Mouse (Mus musculus): ENCODE measurements at regions not wholly inside any gene's neighbourhood (a gene's known extent, or its start where the extent isn't known, plus 50 kb on each side); places are given as distances from the start of the nearest gene placed in this dataset.
A peak's percentile ranks its signal among the peaks of the same experiment; 100 is the strongest.

DNA sequence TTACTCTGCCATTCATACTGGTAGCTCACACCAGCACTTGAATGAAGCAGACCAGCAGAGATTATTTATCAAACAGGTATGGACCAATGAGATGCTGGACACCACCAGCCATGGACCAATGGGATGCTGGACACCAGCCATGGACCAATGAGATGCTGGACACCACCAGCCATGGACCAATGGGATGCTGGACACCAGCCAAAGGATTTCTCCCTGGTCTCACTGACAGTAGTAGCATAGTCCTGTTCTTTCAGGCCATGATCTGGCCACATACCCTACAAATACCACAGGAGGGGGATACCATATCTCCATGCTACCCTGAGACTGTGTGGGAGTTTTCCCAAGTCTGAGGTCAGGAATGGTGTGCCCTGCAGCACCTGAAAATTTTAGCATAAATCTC lies 98.0 kb upstream of the Mgmt start:
- Histone ChIP-seq H3K4me2 (replicated peaks; ENCODE audit: low read depth, low read length) (no peak overlapping the region), H3K9ac (replicated peaks; ENCODE audit: low read depth, low read length) (no peak overlapping the region), H3K4me3 (ENCODE audit: low read depth, low read length) (no peak overlapping the region), H3K36me3 (ENCODE audit: control insufficient read depth, insufficient read depth, low read length) (no peaks in the 10 kb centered on the region), H3K27ac (ENCODE audit: low read length) (no peak overlapping the region), H3K4me1 (ENCODE audit: control insufficient read depth, insufficient read depth, low read length) (peaks cover 21% of the 10 kb centered on the region; the same call in 1 of the 2 replicates), H3K27me3 (ENCODE audit: control insufficient read depth, insufficient read depth, low read length) (no peaks in the 10 kb centered on the region), H3K9me3 (ENCODE audit: control insufficient read depth, low read depth, low read length) (no peaks in the 10 kb centered on the region)
- ATAC-seq (ENCODE audit: insufficient number of reproducible peaks, insufficient read depth, low FRiP score, low read depth) = no peak

DNA sequence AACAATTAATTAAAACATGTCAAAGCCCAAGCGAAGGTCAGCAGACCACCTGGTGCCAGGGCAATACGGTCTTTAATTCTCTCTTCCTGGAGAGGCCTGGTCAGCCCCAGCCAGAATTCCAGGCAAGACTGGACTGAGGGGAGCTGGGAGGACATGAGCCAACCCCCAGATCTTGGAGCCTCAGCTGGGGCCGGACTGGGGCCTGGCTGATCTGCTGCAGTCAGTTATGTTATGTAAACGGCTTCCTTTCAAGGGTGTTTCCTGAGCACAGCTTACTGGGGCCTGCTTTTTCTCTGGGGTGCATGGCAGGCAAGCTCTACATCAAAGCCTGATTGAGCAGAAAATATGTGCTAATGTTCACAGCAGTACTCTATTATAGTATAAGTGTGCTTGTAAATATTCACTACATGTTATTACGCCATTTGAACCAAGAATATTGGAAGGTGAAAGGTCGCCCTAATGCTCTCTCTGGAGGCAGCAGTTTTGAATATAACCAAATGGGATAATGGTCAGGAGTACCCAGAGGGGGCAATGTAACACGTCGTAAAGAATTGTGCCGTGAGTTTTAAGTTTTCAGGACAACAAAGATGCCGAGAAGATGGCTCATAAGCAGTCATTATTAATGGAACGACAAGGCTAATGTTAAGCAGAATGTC lies 96.5 kb upstream of the Mgmt start:
- WGBS = 25% methylated on average over 11 of the region's 11 CpGs
- no peak overlapping the region for H3K4me2 ChIP-seq (replicated peaks; ENCODE audit: low read depth, low read length)
- H3K27ac ChIP-seq (ENCODE audit: low read length) = peak overlapping the region; percentile 66; the same call in 1 of the 2 replicates
- no peaks in the 10 kb centered on the region for H3K9me3 ChIP-seq (ENCODE audit: control insufficient read depth, low read depth, low read length)
- H3K9ac ChIP-seq (replicated peaks; ENCODE audit: low read depth, low read length) = no peak overlapping the region
- no peak overlapping the region for H3K4me3 ChIP-seq (ENCODE audit: low read depth, low read length)
- H3K4me1 ChIP-seq (ENCODE audit: control insufficient read depth, insufficient read depth, low read length) = peaks cover 13% of the 10 kb centered on the region; the same call in 1 of the 2 replicates
- H3K27me3 ChIP-seq (ENCODE audit: control insufficient read depth, insufficient read depth, low read length) = no peaks in the 10 kb centered on the region
- H3K36me3 ChIP-seq (ENCODE audit: control insufficient read depth, insufficient read depth, low read length) = no peaks in the 10 kb centered on the region
- ATAC-seq (ENCODE audit: insufficient number of reproducible peaks, insufficient read depth, low FRiP score, low read depth) = peak; percentile 75; the same call in 1 of the 2 replicates

DNA sequence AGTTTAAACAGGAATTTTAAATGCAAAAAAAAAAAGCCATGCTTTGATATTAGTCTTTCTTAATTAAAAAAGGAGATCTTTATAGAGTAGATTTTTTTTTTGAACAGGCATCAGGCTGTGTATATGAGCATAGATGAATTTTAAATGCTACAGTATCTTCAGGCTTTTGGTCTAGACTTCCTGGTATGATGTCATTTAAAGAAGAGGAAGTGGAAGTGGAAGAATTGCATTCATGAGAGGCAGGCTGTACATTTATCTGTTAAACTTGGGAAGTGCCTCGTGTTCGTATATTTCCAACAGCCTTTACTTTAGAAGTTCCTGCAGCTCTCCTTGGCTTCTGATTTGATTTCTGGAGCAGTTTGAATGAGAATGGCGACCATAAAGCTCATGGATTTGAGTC lies 95.8 kb upstream of the Mgmt start:
- WGBS = 71% methylated on average over 3 of the region's 3 CpGs
- no peak overlapping the region for H3K4me2 ChIP-seq (replicated peaks; ENCODE audit: low read depth, low read length)
- peaks cover 13% of the 10 kb centered on the region; the same call in 1 of the 2 replicates for H3K4me1 ChIP-seq (ENCODE audit: control insufficient read depth, insufficient read depth, low read length)
- no peak overlapping the region for H3K9ac ChIP-seq (replicated peaks; ENCODE audit: low read depth, low read length)
- no peaks in the 10 kb centered on the region for H3K9me3 ChIP-seq (ENCODE audit: control insufficient read depth, low read depth, low read length)
- H3K4me3 ChIP-seq (ENCODE audit: low read depth, low read length) = no peak overlapping the region
- no peak for ATAC-seq (ENCODE audit: insufficient number of reproducible peaks, insufficient read depth, low FRiP score, low read depth)
- H3K27ac ChIP-seq (ENCODE audit: low read length) = no peak overlapping the region
- no peaks in the 10 kb centered on the region for H3K36me3 ChIP-seq (ENCODE audit: control insufficient read depth, insufficient read depth, low read length)
- H3K27me3 ChIP-seq (ENCODE audit: control insufficient read depth, insufficient read depth, low read length) = no peaks in the 10 kb centered on the region

DNA sequence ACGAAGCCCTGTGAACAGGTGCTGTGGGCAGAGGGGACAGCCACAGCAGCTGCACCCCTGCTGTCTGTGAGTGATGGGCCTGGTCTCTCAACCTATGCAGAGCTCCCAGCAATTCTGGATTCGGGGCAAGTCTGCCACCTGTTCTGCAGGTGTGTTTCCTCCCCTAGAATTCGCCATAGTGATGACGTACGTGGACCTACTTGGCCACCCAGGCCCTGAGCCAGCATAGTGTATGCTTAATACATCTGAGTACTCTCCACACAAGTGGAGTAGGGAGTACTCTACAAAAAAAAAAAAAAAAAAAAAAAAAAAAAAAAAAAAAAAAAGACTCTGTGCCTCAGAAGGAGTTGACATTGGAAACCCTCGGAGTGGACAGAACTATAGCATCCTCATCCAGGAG lies 87.3 kb upstream of the Mgmt start:
- WGBS = 84% methylated on average over 6 of the region's 6 CpGs
- no peaks in the 10 kb centered on the region; the same call in 1 of the 2 replicates for H3K9me3 ChIP-seq (ENCODE audit: control insufficient read depth, low read depth, low read length)
- peaks cover 6% of the 10 kb centered on the region; the same call in 1 of the 2 replicates for H3K4me1 ChIP-seq (ENCODE audit: control insufficient read depth, insufficient read depth, low read length)
- no peaks in the 10 kb centered on the region for H3K36me3 ChIP-seq (ENCODE audit: control insufficient read depth, insufficient read depth, low read length)
- H3K9ac ChIP-seq (replicated peaks; ENCODE audit: low read depth, low read length) = no peak overlapping the region
- no peak overlapping the region for H3K27ac ChIP-seq (ENCODE audit: low read length)
- H3K27me3 ChIP-seq (ENCODE audit: control insufficient read depth, insufficient read depth, low read length) = no peaks in the 10 kb centered on the region
- H3K4me2 ChIP-seq (replicated peaks; ENCODE audit: low read depth, low read length) = no peak overlapping the region
- H3K4me3 ChIP-seq (ENCODE audit: low read depth, low read length) = no peak overlapping the region
- no peak for ATAC-seq (ENCODE audit: insufficient number of reproducible peaks, insufficient read depth, low FRiP score, low read depth)

DNA sequence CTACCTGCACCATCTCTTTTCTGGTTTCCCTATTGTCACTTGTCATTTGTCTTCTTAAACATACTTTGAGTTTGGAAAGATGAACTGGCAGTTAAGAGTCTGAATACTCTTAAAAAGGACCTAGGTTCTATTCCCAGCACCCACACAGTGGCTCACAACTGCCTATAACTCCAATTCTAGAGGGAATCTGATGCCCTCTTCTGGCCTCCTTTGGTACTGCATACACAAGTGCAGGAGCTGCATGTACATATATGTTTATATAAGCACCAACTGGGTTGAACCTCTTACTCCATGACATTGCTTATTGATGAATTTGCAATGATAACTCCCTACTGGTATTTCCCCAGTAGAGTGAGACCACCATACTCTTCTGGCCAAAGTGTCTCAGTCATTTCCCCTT lies 86.4 kb upstream of the Mgmt start:
- no peak overlapping the region for H3K9ac ChIP-seq (replicated peaks; ENCODE audit: low read depth, low read length)
- no peak overlapping the region for H3K4me2 ChIP-seq (replicated peaks; ENCODE audit: low read depth, low read length)
- H3K4me3 ChIP-seq (ENCODE audit: low read depth, low read length) = no peak overlapping the region
- no peaks in the 10 kb centered on the region; the same call in 1 of the 2 replicates for H3K9me3 ChIP-seq (ENCODE audit: control insufficient read depth, low read depth, low read length)
- peaks cover 6% of the 10 kb centered on the region; the same call in 1 of the 2 replicates for H3K4me1 ChIP-seq (ENCODE audit: control insufficient read depth, insufficient read depth, low read length)
- no peaks in the 10 kb centered on the region for H3K27me3 ChIP-seq (ENCODE audit: control insufficient read depth, insufficient read depth, low read length)
- ATAC-seq (ENCODE audit: insufficient number of reproducible peaks, insufficient read depth, low FRiP score, low read depth) = no peak
- H3K27ac ChIP-seq (ENCODE audit: low read length) = no peak overlapping the region
- H3K36me3 ChIP-seq (ENCODE audit: control insufficient read depth, insufficient read depth, low read length) = no peaks in the 10 kb centered on the region

DNA sequence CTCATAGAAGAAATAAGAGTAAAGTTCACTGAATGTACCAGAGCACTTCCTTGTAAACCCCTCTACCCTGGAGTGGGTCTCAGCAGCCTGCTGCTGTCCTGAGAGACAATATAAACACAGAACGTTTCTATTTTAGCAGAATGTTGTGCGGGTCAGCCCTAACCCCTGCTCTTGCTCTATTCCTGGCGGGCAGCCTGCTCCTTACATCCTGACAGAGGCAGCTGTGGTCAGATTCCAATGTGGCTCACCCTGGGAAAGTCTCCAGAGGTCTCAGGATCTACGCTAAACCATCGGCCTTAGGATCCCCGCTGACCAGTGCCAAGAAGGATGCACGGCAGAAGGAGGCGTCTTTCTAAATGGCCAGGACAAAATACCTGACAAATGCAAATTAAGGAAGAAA lies 84.8 kb upstream of the Mgmt start:
- Histone ChIP-seq H3K27me3 (ENCODE audit: control insufficient read depth, insufficient read depth, low read length) (no peaks in the 10 kb centered on the region), H3K4me2 (replicated peaks; ENCODE audit: low read depth, low read length) (no peak overlapping the region), H3K9ac (replicated peaks; ENCODE audit: low read depth, low read length) (no peak overlapping the region), H3K4me3 (ENCODE audit: low read depth, low read length) (no peak overlapping the region), H3K9me3 (ENCODE audit: control insufficient read depth, low read depth, low read length) (no peaks in the 10 kb centered on the region; the same call in 1 of the 2 replicates), H3K27ac (ENCODE audit: low read length) (no peak overlapping the region), H3K36me3 (ENCODE audit: control insufficient read depth, insufficient read depth, low read length) (no peaks in the 10 kb centered on the region), H3K4me1 (ENCODE audit: control insufficient read depth, insufficient read depth, low read length) (peaks cover 6% of the 10 kb centered on the region; the same call in 1 of the 2 replicates)
- WGBS = 44% methylated on average over 8 of the region's 8 CpGs
- ATAC-seq (ENCODE audit: insufficient number of reproducible peaks, insufficient read depth, low FRiP score, low read depth) = no peak

DNA sequence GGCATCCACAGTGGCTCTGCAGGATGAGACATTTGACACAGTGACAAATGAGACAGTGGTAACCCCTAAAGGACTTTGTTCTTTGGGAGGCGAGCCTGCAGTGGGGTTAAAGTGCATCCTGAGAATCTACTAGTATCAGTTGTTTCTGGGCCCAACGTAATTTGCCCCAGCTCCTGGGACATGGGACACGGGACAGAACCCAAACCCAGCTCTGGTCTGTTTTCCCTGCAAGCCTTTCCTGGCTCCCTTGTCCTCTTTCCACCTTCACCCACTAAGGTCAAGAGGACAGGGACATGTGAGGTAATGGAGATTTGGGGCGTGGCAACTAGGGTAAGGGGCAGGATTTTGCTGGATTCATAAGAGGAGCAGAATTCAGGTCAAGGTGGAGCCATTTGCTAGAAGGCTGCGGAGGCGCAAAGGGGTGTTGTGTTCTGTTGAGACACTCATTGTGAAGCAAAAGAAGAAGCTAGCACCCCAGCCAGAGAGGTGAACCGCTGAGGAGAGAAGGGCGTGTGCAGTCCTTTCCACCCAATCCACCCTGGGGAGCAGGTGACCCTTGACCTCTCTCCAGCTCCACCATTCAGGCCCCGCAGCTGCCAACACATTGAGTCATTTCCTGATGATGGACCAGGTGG lies 80.6 kb upstream of the Mgmt start:
- H3K4me2 ChIP-seq (replicated peaks; ENCODE audit: low read depth, low read length) = no peak overlapping the region
- H3K27me3 ChIP-seq (ENCODE audit: control insufficient read depth, insufficient read depth, low read length) = no peaks in the 10 kb centered on the region
- no peak overlapping the region for H3K27ac ChIP-seq (ENCODE audit: low read length)
- H3K36me3 ChIP-seq (ENCODE audit: control insufficient read depth, insufficient read depth, low read length) = no peaks in the 10 kb centered on the region
- H3K4me3 ChIP-seq (ENCODE audit: low read depth, low read length) = no peak overlapping the region
- 83% methylated on average over 9 of the region's 9 CpGs for WGBS
- H3K9me3 ChIP-seq (ENCODE audit: control insufficient read depth, low read depth, low read length) = no peaks in the 10 kb centered on the region
- no peak overlapping the region for H3K9ac ChIP-seq (replicated peaks; ENCODE audit: low read depth, low read length)
- ATAC-seq (ENCODE audit: insufficient number of reproducible peaks, insufficient read depth, low FRiP score, low read depth) = no peak
- peaks cover 6% of the 10 kb centered on the region; the same call in 1 of the 2 replicates for H3K4me1 ChIP-seq (ENCODE audit: control insufficient read depth, insufficient read depth, low read length)

DNA sequence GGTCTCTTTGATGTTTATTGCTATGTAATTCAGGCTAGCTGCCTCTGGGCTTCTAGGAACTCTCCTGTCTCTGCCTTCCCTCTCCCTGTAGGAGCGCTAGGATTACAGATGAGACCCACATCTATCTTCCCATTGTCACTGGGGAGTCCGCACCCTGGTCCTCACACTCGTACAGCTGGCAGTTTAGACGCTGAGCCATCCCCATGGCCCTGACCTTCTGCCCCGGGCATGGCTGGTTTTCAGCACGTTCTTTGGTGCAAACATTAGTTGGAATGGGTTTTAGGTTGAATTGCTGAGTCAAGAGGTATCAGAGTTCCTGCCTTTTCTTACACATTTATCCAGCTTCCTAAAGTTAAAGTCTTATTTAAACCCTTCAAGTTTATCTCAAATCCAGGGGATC lies 79.7 kb upstream of the Mgmt start:
- Histone ChIP-seq H3K4me1 (ENCODE audit: control insufficient read depth, insufficient read depth, low read length) (no peaks in the 10 kb centered on the region), H3K4me2 (replicated peaks; ENCODE audit: low read depth, low read length) (no peak overlapping the region), H3K36me3 (ENCODE audit: control insufficient read depth, insufficient read depth, low read length) (no peaks in the 10 kb centered on the region), H3K9me3 (ENCODE audit: control insufficient read depth, low read depth, low read length) (no peaks in the 10 kb centered on the region), H3K27me3 (ENCODE audit: control insufficient read depth, insufficient read depth, low read length) (no peaks in the 10 kb centered on the region), H3K9ac (replicated peaks; ENCODE audit: low read depth, low read length) (no peak overlapping the region), H3K4me3 (ENCODE audit: low read depth, low read length) (no peak overlapping the region), H3K27ac (ENCODE audit: low read length) (no peak overlapping the region)
- 71% methylated on average over 6 of the region's 6 CpGs for WGBS
- ATAC-seq (ENCODE audit: insufficient number of reproducible peaks, insufficient read depth, low FRiP score, low read depth) = no peak
